Mouse (Mus musculus) thymus, adult 2 months (tissue): ENCODE data around the gene Fut8. TPM values are rescaled to one million over a fixed set of nuclear protein-coding genes. Genes with fewer than 3 reads are reported as not detected.
"Not testable (repeated sequence)": the region's sequence is repeated elsewhere in the genome, so short reads cannot be mapped to it uniquely, and the experiment has no call there.

Source experiments
- DNase-seq: peaks from one replicate; pipeline ENCODE4 v3.0.0; 2021
- H3K27ac ChIP-seq: fragments of 200-500 bp; 2 replicates; pipeline ENCODE4 v1.5.1; 2012; ENCODE audit warnings: low read length, control low read depth; ENCODE audit not compliant: control insufficient read depth, insufficient read depth
- H3K27me3 ChIP-seq: fragments of 200-500 bp; 2 replicates; pipeline ENCODE4 v1.6.1; 2012; ENCODE audit warnings: mild to moderate bottlenecking, low read length, moderate library complexity, mixed read lengths; ENCODE audit not compliant: control insufficient read depth, insufficient read depth
- H3K36me3 ChIP-seq: fragments of 200-500 bp; 2 replicates; pipeline ENCODE4 v1.6.1; 2012; ENCODE audit warnings: mild to moderate bottlenecking, low read length, moderate library complexity; ENCODE audit not compliant: control insufficient read depth, insufficient read depth
- H3K4me1 ChIP-seq: fragments of 200-500 bp; replicated peaks from 2 replicates; pipeline ENCODE4 v1.6.1; 2012; ENCODE audit warnings: low read length; ENCODE audit not compliant: control insufficient read depth, insufficient read depth
- H3K4me3 ChIP-seq: fragments of 200-500 bp; 2 replicates; pipeline ENCODE4 v1.5.1; 2012; ENCODE audit warnings: mild to moderate bottlenecking, low read length, control low read depth, moderate library complexity; ENCODE audit not compliant: control insufficient read depth, insufficient read depth
- CTCF ChIP-seq: fragments of 200-500 bp; IDR thresholded peaks from 2 replicates; pipeline ENCODE4 v1.5.1; 2012; ENCODE audit warnings: mild to moderate bottlenecking, control low read depth, low read length, moderate library complexity, borderline replicate concordance; ENCODE audit not compliant: control insufficient read depth, poor library complexity, insufficient read depth; ENCODE audit errors: extremely low read depth
- POLR2A ChIP-seq: fragments of 200-500 bp; IDR thresholded peaks from 2 replicates; pipeline ENCODE4 v1.6.1; 2012; ENCODE audit warnings: mild to moderate bottlenecking, low read length, control low read depth, moderate library complexity; ENCODE audit not compliant: control insufficient read depth, poor library complexity, insufficient read depth; ENCODE audit errors: extremely low read depth
- WGBS: fragments of 180-500 bp; shearing (Covaris S2); methylation state at CpG from one replicate; pipeline ENCODE4 v1.1.7; 2018; 5-methylcytosine and 5-hydroxymethylcytosine counted together
- polyA plus RNA-seq: library from polyadenylated mRNA; depleted of rRNA; stranded (reverse); fragments of >200 nt; gene quantifications from 2 replicates; pipeline ENCODE4 v1.2.3, GENCODE M21; 2012

Gene Fut8
- polyA plus RNA-seq, 1 experiment: 10.8 TPM

DNA sequence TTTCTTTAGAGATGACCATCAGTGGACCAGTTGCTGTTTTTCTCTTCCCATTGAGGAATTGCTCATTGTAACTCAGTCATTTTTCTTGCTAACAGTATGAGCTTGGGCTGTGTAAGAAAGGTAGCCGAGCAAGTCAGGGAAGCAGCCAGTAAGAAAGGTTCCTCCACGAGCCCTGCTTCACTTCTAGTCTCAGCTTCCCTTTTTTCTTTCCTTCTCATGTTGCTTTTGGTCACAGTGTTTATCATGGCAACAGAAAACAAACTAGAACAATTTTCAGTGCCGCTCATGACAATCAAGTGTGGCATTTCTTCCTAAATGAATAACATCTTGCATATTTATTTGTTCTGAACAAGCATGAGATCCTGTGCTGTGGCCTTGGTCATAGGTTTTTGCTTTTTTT is 32.8 kb downstream of the Fut8 start:
- no peak for DNase-seq
- Histone ChIP-seq H3K27me3 (no peaks in the 10 kb centered on the region), H3K36me3 (no peaks in the 10 kb centered on the region), H3K4me1 (no peaks in the 10 kb centered on the region), H3K4me3 (no peak overlapping the region), H3K27ac (no peak overlapping the region)
- 65% methylated on average over 3 of the region's 3 CpGs for WGBS
- TF ChIP-seq POLR2A (no peak), CTCF (no peak)

DNA sequence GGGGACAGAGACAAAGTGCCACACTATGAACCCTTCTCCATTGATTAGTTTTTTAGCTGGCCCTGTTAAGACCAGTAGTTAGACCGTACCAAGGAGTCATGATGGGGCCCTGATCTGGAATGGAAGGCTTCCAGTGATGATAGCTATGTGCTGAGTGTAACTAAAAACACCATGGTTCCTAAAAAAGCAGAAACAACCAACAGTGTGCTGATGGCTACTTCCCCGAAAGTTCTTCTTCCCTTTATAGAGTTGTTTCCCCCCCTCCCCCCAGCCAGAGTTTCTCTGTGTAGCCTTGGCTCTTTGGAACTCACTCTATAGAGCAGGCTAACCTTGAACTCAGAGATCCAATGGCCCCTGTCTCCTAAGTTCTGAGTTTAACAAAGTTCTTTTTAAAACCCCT is 50.6 kb downstream of the Fut8 start:
- no peak for TF ChIP-seq POLR2A
- TF ChIP-seq CTCF: no peak
- peaks cover 2% of the 10 kb centered on the region; the same call in 1 of the 2 replicates for H3K4me1 ChIP-seq
- 88% methylated on average over 2 of the region's 2 CpGs for WGBS
- no peaks in the 10 kb centered on the region for H3K36me3 ChIP-seq
- H3K4me3 ChIP-seq: no peak overlapping the region
- no peaks in the 10 kb centered on the region for H3K27me3 ChIP-seq
- no peak overlapping the region for H3K27ac ChIP-seq
- DNase-seq: no peak

DNA sequence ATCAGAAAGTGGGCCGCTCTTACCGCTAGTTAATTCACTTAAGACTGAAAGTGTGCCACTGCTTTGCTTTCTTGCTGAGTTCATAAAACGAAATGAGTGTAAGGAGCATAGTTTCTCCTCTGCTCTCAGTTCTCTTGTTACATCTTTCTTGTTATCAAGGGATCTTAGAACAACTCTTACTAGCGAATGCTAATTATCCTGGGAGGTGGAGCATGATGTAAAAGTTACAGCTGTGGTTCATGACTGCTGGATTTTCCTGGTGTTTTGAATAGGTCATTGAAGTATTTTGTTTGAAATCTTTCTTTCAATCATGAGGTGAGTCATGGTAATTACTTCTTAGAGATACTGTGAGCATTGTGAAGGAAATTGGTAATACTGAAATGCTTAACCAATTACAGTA is 53.1 kb downstream of the Fut8 start:
- no peaks in the 10 kb centered on the region for H3K36me3 ChIP-seq
- peaks cover 2% of the 10 kb centered on the region; the same call in 1 of the 2 replicates for H3K4me1 ChIP-seq
- no peak for DNase-seq
- H3K4me3 ChIP-seq: no peak overlapping the region
- H3K27ac ChIP-seq: no peak overlapping the region
- no peaks in the 10 kb centered on the region for H3K27me3 ChIP-seq
- TF ChIP-seq POLR2A (no peak), CTCF (no peak)
- 82% methylated on average over 4 of the region's 4 CpGs for WGBS

DNA sequence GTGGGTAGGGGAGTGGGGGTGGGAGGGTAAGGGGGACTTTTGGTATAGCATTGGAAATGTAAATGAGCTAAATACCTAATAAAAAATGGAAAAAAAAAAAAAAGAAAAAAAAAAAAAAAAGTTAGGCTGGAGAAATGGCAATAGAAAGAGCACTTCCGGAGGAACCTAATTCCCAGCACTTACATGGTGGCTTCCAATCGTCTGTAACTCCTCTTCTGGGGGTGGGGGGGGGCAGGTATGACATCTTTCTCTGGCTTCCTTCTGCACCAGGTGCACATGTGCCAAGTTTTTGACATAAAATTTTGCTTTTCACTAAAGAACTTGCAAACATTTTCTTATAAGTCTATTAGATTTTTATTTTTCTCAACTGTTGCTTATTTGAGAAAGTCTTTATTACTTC is 53.9 kb downstream of the Fut8 start:
- H3K27me3 ChIP-seq, H3K27ac ChIP-seq, DNase-seq, H3K36me3 ChIP-seq, H3K4me1 ChIP-seq, H3K4me3 ChIP-seq: not testable (repeated sequence)
- 39% methylated on average over 2 of the region's 2 CpGs for WGBS

DNA sequence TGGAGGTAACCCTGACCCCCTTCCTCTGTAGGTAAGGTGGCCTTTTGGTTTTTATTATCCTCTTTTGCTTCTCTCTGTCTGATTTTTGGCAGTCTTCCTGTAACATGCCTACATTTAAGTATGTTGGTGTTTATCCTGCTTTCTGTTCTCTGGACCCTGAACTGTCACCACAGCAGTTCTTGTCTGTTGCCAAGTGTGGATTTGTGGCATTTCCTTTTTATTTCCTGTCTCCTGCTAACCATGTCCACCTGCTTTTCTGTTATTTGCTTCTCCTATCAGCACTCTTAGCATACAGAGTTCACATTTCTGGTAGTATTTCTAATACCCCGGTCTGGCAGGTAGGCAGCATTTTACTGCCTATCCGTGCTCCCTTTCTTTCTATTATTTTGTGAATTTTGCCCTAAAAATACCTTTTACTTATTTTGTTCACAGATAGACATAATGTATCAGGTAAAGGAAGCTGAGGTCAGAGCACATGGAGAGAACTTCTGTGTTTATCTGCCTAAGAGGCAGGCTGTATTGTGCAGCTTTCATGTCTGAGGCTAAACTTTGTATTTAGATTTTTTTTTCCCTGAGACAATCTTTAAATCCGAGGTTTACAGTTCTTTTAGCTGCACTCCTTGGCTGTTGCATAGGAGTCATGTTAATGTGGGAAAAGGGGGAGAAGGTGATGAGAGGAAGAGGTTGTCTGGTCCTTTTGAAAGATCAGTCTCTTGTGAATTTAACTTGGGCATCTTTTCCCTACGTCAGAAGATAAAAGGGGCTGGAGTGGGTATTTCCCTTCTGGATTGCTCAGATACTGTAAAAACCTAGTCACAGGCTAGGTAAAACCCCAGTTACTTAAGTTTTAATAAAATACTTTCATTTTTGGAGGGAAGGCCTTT is 54.7 kb downstream of the Fut8 start:
- 27% methylated on average over 4 of the region's 4 CpGs for WGBS
- Histone ChIP-seq H3K27me3 (no peaks in the 10 kb centered on the region), H3K4me3 (no peak overlapping the region), H3K27ac (no peak overlapping the region; the same call in 1 of the 2 replicates), H3K36me3 (no peaks in the 10 kb centered on the region), H3K4me1 (peaks cover 2% of the 10 kb centered on the region; the same call in 1 of the 2 replicates)
- TF ChIP-seq POLR2A (no peak), CTCF (no peak)
- no peak for DNase-seq

DNA sequence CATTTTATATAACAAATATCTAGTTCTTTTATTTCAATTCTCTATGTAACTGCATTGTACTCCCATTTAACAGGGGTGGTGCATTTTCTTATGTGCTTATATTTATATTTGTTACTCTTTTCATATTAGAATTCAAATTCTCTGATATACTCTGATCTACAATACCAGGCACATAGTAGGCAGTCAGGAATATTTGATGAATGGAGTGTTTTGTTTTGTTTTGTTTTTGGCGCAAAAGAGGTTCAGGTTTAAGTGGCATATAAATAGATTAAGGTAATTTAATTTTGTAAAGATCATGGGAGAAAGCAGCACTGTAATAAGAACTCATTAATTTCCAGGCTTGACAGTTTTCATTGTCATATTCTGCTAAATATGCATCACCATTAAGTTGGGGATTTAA is 58.2 kb downstream of the Fut8 start:
- H3K36me3 ChIP-seq: no peaks in the 10 kb centered on the region

More for the DNA sequence above, 58.2 kb downstream of the Fut8 start:
- no peaks in the 10 kb centered on the region for H3K27me3 ChIP-seq
- no peak for TF ChIP-seq CTCF
- no peak for TF ChIP-seq POLR2A
- DNase-seq: no peak
- H3K27ac ChIP-seq: no peak overlapping the region
- WGBS: 98% methylated on average over 1 of the region's 1 CpGs
- H3K4me1 ChIP-seq: peaks cover 2% of the 10 kb centered on the region; the same call in 1 of the 2 replicates
- H3K4me3 ChIP-seq: no peak overlapping the region
